8 mouse cellular contexts compared by ENCODE assay signal in the genomic region with DNA sequence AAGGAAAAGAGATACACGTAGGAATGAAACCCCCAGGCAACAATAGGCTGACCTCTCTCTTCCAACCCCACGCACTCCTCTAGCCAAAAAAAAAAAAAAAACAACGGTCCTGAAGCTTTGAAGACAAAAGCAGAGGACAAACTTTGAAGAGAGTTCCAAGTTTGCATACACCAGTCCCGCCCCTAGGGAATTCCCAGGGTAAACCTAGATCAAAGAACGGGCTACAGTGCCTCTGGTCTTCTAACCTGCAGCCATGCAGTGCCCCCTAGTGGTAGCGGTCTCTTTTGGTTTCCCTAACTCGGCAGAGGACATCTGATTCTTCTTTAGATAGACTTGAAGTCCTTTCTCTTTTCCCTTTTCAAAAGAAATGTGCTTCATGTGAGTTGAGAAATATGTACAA. TPM values are rescaled to one million over a fixed set of nuclear protein-coding genes. Genes with fewer than 3 reads are reported as not detected.
DNase-seq lines count a peak whose midpoint lies in the region; ATAC-seq and TF ChIP-seq lines count a peak whose summit lies in the region.

No protein-coding gene starts in this region.

- H3K4me1 ChIP-seq in embryonic facial prominence, embryonic 15.5 days, result no peaks in the 10 kb centered on the region
- H3K4me1 ChIP-seq in heart, embryonic 12.5 days (replicated peaks), result peaks cover 4% of the 10 kb centered on the region; the same call in 1 of the 2 replicates
- H3K4me1 ChIP-seq in kidney, embryonic 16.5 days (ENCODE audit: insufficient read depth, low read length), result no peaks in the 10 kb centered on the region
- H3K4me1 ChIP-seq in liver, adult 2 months (ENCODE audit: control insufficient read depth, insufficient read depth, low read length), result no peaks in the 10 kb centered on the region
- H3K4me1 ChIP-seq in stomach, embryonic 14.5 days (ENCODE audit: control insufficient read depth, insufficient read depth, low read length), result no peaks in the 10 kb centered on the region

- DNase-seq in 416B (ENCODE audit: low read depth), result peak; percentile 83
- DNase-seq in adrenal gland, postnatal 4 days (ENCODE audit: low spot score in 2 of 2), result peak; percentile 76 to 78
- peak; percentile 79 for DNase-seq in liver, adult 2 months (ENCODE audit: extremely low read depth, low read depth, low spot score)
- DNase-seq in naive thymus-derived CD4-positive, alpha-beta T cell, adult 2 months (ENCODE audit: low read depth), result peak; percentile 91

- no peaks in the 10 kb centered on the region for H3K27me3 ChIP-seq in embryonic facial prominence, embryonic 15.5 days
- peaks cover 6% of the 10 kb centered on the region for H3K27me3 ChIP-seq in heart, embryonic 12.5 days (replicated peaks)
- no peaks in the 10 kb centered on the region for H3K27me3 ChIP-seq in kidney, embryonic 16.5 days (ENCODE audit: insufficient read depth, low read length)
- H3K27me3 ChIP-seq in liver, adult 2 months (ENCODE audit: control insufficient read depth, insufficient read depth, low read length), result no peaks in the 10 kb centered on the region
- H3K27me3 ChIP-seq in stomach, embryonic 14.5 days (ENCODE audit: control insufficient read depth, insufficient read depth, low read length), result no peaks in the 10 kb centered on the region

- no peak for TF ChIP-seq POLR2A in liver, adult 2 months (IDR thresholded peaks at IDR 0.05; ENCODE audit: extremely low read depth, insufficient read depth, low read length)

- no peak overlapping the region for H3K4me3 ChIP-seq in embryonic facial prominence, embryonic 15.5 days (replicated peaks)
- H3K4me3 ChIP-seq in heart, embryonic 12.5 days, result no peak overlapping the region
- no peak overlapping the region for H3K4me3 ChIP-seq in kidney, embryonic 16.5 days (ENCODE audit: low read length)
- H3K4me3 ChIP-seq in liver, adult 2 months (ENCODE audit: insufficient read depth, low read depth, low read length), result no peak overlapping the region
- no peak overlapping the region for H3K4me3 ChIP-seq in stomach, embryonic 14.5 days (ENCODE audit: low read depth, low read length)

- H3K9me3 ChIP-seq in embryonic facial prominence, embryonic 15.5 days (replicated peaks), result no peaks in the 10 kb centered on the region
- peaks cover 6% of the 10 kb centered on the region; the same call in 1 of the 2 replicates for H3K9me3 ChIP-seq in heart, embryonic 12.5 days (replicated peaks)
- H3K9me3 ChIP-seq in kidney, embryonic 16.5 days (ENCODE audit: low read length), result peaks cover 4% of the 10 kb centered on the region; the same call in 1 of the 2 replicates
- H3K9me3 ChIP-seq in stomach, embryonic 14.5 days (ENCODE audit: control insufficient read depth, low read depth, low read length), result no peaks in the 10 kb centered on the region

- H3K36me3 ChIP-seq in embryonic facial prominence, embryonic 15.5 days, result no peaks in the 10 kb centered on the region
- H3K36me3 ChIP-seq in heart, embryonic 12.5 days, result no peaks in the 10 kb centered on the region
- H3K36me3 ChIP-seq in kidney, embryonic 16.5 days (ENCODE audit: insufficient read depth, low read length), result no peaks in the 10 kb centered on the region
- H3K36me3 ChIP-seq in liver, adult 2 months (ENCODE audit: control insufficient read depth, insufficient read depth, low read length), result no peaks in the 10 kb centered on the region
- H3K36me3 ChIP-seq in stomach, embryonic 14.5 days (ENCODE audit: control insufficient read depth, insufficient read depth, low read length), result no peaks in the 10 kb centered on the region

- TF ChIP-seq CTCF in liver, adult 2 months (IDR thresholded peaks at IDR 0.05; ENCODE audit: low read depth, low read length), result peak; percentile 85

- H3K27ac ChIP-seq in embryonic facial prominence, embryonic 15.5 days (replicated peaks), result no peak overlapping the region
- no peak overlapping the region for H3K27ac ChIP-seq in heart, embryonic 12.5 days (ENCODE audit: poor library complexity, severe bottlenecking)
- no peak overlapping the region for H3K27ac ChIP-seq in kidney, embryonic 16.5 days (ENCODE audit: low read length)
- H3K27ac ChIP-seq in liver, adult 2 months (replicated peaks; ENCODE audit: insufficient read depth, low read depth, low read length), result no peak overlapping the region
- H3K27ac ChIP-seq in stomach, embryonic 14.5 days (ENCODE audit: low read length), result no peak overlapping the region

- no peaks in the 10 kb centered on the region for H3K79me2 ChIP-seq in liver, adult 2 months (ENCODE audit: control insufficient read depth, insufficient read depth, low read length)

- 0 out of 2 replicates have a peak overlapping the region, but pooled peaks have one; percentile 32 for H3K4me2 ChIP-seq in embryonic facial prominence, embryonic 15.5 days (replicated peaks)
- H3K4me2 ChIP-seq in heart, embryonic 12.5 days, result peak overlapping the region; percentile 46
- H3K4me2 ChIP-seq in kidney, embryonic 16.5 days (replicated peaks; ENCODE audit: low read depth, low read length), result no peak overlapping the region
- H3K4me2 ChIP-seq in stomach, embryonic 14.5 days (replicated peaks; ENCODE audit: low read depth, low read length), result no peak overlapping the region; the same call in 1 of the 2 replicates

- WGBS in embryonic facial prominence, embryonic 15.5 days, result under 1% methylated on average over 7 of the region's 7 CpGs
- 2% methylated on average over 7 of the region's 7 CpGs for WGBS in heart, embryonic 12.5 days
- WGBS in kidney, embryonic 16.5 days, result 0% methylated on average over 7 of the region's 7 CpGs
- WGBS in liver, adult 2 months, result 2% methylated on average over 7 of the region's 7 CpGs
- WGBS in stomach, embryonic 14.5 days, result 4% methylated on average over 7 of the region's 7 CpGs

- ATAC-seq in embryonic facial prominence, embryonic 15.5 days (ENCODE audit: insufficient number of reproducible peaks, low FRiP score, low TSS enrichment, low read depth), result peak; percentile 19; the same call in 1 of the 2 replicates
- ATAC-seq in heart, embryonic 12.5 days (ENCODE audit: insufficient number of reproducible peaks, low FRiP score), result no peak
- ATAC-seq in kidney, embryonic 16.5 days (ENCODE audit: low FRiP score, low TSS enrichment), result peak; percentile 85; the same call in 1 of the 2 replicates
- ATAC-seq in stomach, embryonic 14.5 days (ENCODE audit: insufficient number of reproducible peaks, insufficient read depth, low FRiP score, low read depth), result peak; percentile 78

- no peak overlapping the region for H3K9ac ChIP-seq in embryonic facial prominence, embryonic 15.5 days
- H3K9ac ChIP-seq in heart, embryonic 12.5 days, result peak overlapping the region; percentile 7; the same call in 1 of the 2 replicates
- H3K9ac ChIP-seq in kidney, embryonic 16.5 days (replicated peaks; ENCODE audit: low read length), result no peak overlapping the region
- no peak overlapping the region for H3K9ac ChIP-seq in liver, adult 2 months (ENCODE audit: low read depth, low read length)
- H3K9ac ChIP-seq in stomach, embryonic 14.5 days (replicated peaks; ENCODE audit: low read depth, low read length), result no peak overlapping the region

RNA-seq across cellular contexts. Expression of a gene that starts 8.8 kb away (rescaled TPM):
- total RNA-seq in adrenal gland, postnatal 4 days (2021), result not detected
- polyA plus RNA-seq in embryonic facial prominence, embryonic 15.5 days (2015; fragmentation: Nextera tagmentation; extraction: Ambion mirVana), result 0.24 TPM in 1 of 2 replicates, not detected in the other
- polyA plus RNA-seq in heart, embryonic 12.5 days (2016; fragmentation: Nextera tagmentation; extraction: Ambion mirVana), result not detected in 2 replicates
- not detected in 2 replicates for polyA plus RNA-seq in kidney, embryonic 16.5 days (2015; fragmentation: Nextera tagmentation; extraction: Ambion mirVana)
- total RNA-seq in liver, adult 2 months (2014; rRNA removed), result not detected in 2 replicates
- polyA plus RNA-seq in liver, adult 2 months (2012; rRNA removed), result not detected in 2 replicates
- polyA plus RNA-seq in stomach, embryonic 14.5 days (2014; fragmentation: Nextera tagmentation; extraction: Ambion mirVana), result not detected in 2 replicates

RNA-seq across cellular contexts. Expression of a gene that starts 37.9 kb away (rescaled TPM):
- total RNA-seq in adrenal gland, postnatal 4 days (2021), result 1 to 10 TPM; 1.0 to 3.4 TPM
- 0.66 and 0.81 TPM in 2 replicates for polyA plus RNA-seq in embryonic facial prominence, embryonic 15.5 days (2015; fragmentation: Nextera tagmentation; extraction: Ambion mirVana)
- polyA plus RNA-seq in heart, embryonic 12.5 days (2016; fragmentation: Nextera tagmentation; extraction: Ambion mirVana), result 0.71 and 0.79 TPM in 2 replicates
- polyA plus RNA-seq in kidney, embryonic 16.5 days (2015; fragmentation: Nextera tagmentation; extraction: Ambion mirVana), result 0.71 and 0.94 TPM in 2 replicates
- 39.0 and 44.0 TPM in 2 replicates for total RNA-seq in liver, adult 2 months (2014; rRNA removed)
- polyA plus RNA-seq in liver, adult 2 months (2012; rRNA removed), result 54.1 and 66.2 TPM in 2 replicates
- 2.9 and 3.1 TPM in 2 replicates for polyA plus RNA-seq in stomach, embryonic 14.5 days (2014; fragmentation: Nextera tagmentation; extraction: Ambion mirVana)

RNA-seq across cellular contexts. Expression of a gene that starts 47.0 kb away (rescaled TPM):
- under 1 TPM; 0.59 to 0.73 TPM for total RNA-seq in adrenal gland, postnatal 4 days (2021)
- polyA plus RNA-seq in embryonic facial prominence, embryonic 15.5 days (2015; fragmentation: Nextera tagmentation; extraction: Ambion mirVana), result 0.19 and 0.26 TPM in 2 replicates
- polyA plus RNA-seq in heart, embryonic 12.5 days (2016; fragmentation: Nextera tagmentation; extraction: Ambion mirVana), result 0.08 and 0.09 TPM in 2 replicates
- 0.14 TPM in 1 of 2 replicates, not detected in the other for polyA plus RNA-seq in kidney, embryonic 16.5 days (2015; fragmentation: Nextera tagmentation; extraction: Ambion mirVana)
- 0.09 and 0.20 TPM in 2 replicates for total RNA-seq in liver, adult 2 months (2014; rRNA removed)
- 0.04 TPM in 1 of 2 replicates, not detected in the other for polyA plus RNA-seq in liver, adult 2 months (2012; rRNA removed)
- not detected in 2 replicates for polyA plus RNA-seq in stomach, embryonic 14.5 days (2014; fragmentation: Nextera tagmentation; extraction: Ambion mirVana)

RNA-seq across cellular contexts. Expression of a gene that starts 56.4 kb away (rescaled TPM):
- total RNA-seq in adrenal gland, postnatal 4 days (2021), result 100 to 1,000 TPM; 113 to 114 TPM
- polyA plus RNA-seq in embryonic facial prominence, embryonic 15.5 days (2015; fragmentation: Nextera tagmentation; extraction: Ambion mirVana), result 146 and 149 TPM in 2 replicates
- 154 and 159 TPM in 2 replicates for polyA plus RNA-seq in heart, embryonic 12.5 days (2016; fragmentation: Nextera tagmentation; extraction: Ambion mirVana)
- polyA plus RNA-seq in kidney, embryonic 16.5 days (2015; fragmentation: Nextera tagmentation; extraction: Ambion mirVana), result 184 and 194 TPM in 2 replicates
- total RNA-seq in liver, adult 2 months (2014; rRNA removed), result 81.6 and 85.1 TPM in 2 replicates
- 57.3 and 61.3 TPM in 2 replicates for polyA plus RNA-seq in liver, adult 2 months (2012; rRNA removed)
- 154 and 160 TPM in 2 replicates for polyA plus RNA-seq in stomach, embryonic 14.5 days (2014; fragmentation: Nextera tagmentation; extraction: Ambion mirVana)

Comparison
In these comparisons a context has a peak if more than half of its experiments do, and no peak if none do; other contexts are left out.
1. H3K4me2 ChIP-seq: peak in embryonic facial prominence, embryonic 15.5 days (single experiment) and heart, embryonic 12.5 days (single experiment); none in kidney, embryonic 16.5 days (single experiment) and stomach, embryonic 14.5 days (single experiment).
2. RNA of a gene that starts 37.9 kb away (polyA plus RNA-seq): 54.1 to 66.2 TPM in liver, adult 2 months; 2.9 to 3.1 TPM in stomach, embryonic 14.5 days, 0.66 to 0.81 TPM in embryonic facial prominence, embryonic 15.5 days, 0.71 to 0.79 TPM in heart, embryonic 12.5 days and 0.71 to 0.94 TPM in kidney, embryonic 16.5 days; every median in the first group is over 10 times any median in the second.
3. Peak in every context shown above with its lines, with median percentiles within 50 percentile points of each other: DNase-seq.